ENCODE assay signal across 12 mouse cellular contexts in the genomic region with DNA sequence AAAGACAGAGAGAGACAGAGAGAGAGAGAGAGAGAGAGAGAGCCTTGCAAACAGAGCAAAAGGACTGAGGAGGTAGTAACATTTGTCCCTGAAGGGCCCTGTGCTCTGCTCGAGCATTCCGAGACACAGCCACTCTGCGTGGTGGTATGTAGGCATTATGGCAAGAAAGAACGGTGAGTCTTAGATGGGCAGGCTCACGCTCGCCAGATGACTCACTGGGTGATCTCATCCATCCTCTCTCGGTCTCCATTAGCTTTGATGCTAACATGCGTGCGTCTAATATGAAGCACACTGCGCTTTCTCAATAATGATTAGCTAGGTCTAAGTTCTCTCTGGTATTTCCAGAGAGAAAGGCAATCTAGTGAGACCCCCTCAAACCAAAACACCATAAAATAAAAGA.
"Had no signal": no experiment of that assay in that cellular context is flagged by ENCODE, and none has a peak within 500 bp of the region (broad histone marks: within the 10 kb centered on the region; RNA-seq: fewer than 3 reads in every experiment).

No protein-coding gene starts in this region.

- H3K9me3 ChIP-seq: limb, embryonic 12.5 days; lung, embryonic 15.5 days; midbrain, embryonic 13.5 days; stomach, embryonic 15.5 days had no signal

- H3K9ac ChIP-seq: limb, embryonic 12.5 days; liver, embryonic 13.5 days; liver, postnatal 0 days; lung, embryonic 15.5 days; midbrain, embryonic 13.5 days; stomach, embryonic 15.5 days had no signal

- ATAC-seq: liver, postnatal 0 days; midbrain, embryonic 13.5 days had no signal

- H3K4me2 ChIP-seq: limb, embryonic 12.5 days; liver, embryonic 13.5 days; lung, embryonic 15.5 days; midbrain, embryonic 13.5 days; stomach, embryonic 15.5 days had no signal

- DNase-seq: kidney, postnatal 10 days; kidney, postnatal 4 days; liver; liver, embryonic 13.5 days; liver, postnatal 0 days; lung, postnatal 36 days; thymus, postnatal 14 days had no signal

- H3K27ac ChIP-seq: layer of hippocampus, adult 2 months; limb, embryonic 12.5 days; liver, embryonic 13.5 days; lung, embryonic 15.5 days; midbrain, embryonic 13.5 days; stomach, embryonic 15.5 days had no signal

- H3K36me3 ChIP-seq: limb, embryonic 12.5 days; liver, embryonic 13.5 days; lung, embryonic 15.5 days; midbrain, embryonic 13.5 days; stomach, embryonic 15.5 days had no signal

- H3K4me1 ChIP-seq: liver, embryonic 13.5 days; lung, embryonic 15.5 days; midbrain, embryonic 13.5 days; stomach, embryonic 15.5 days had no signal

- H3K4me3 ChIP-seq: layer of hippocampus, adult 2 months; limb, embryonic 12.5 days; liver, embryonic 13.5 days; lung, embryonic 15.5 days; midbrain, embryonic 13.5 days; stomach, embryonic 15.5 days had no signal

- H3K27me3 ChIP-seq: limb, embryonic 12.5 days; liver, embryonic 13.5 days; lung, embryonic 15.5 days; midbrain, embryonic 13.5 days had no signal
